ENCODE assay signal across 10 mouse cellular contexts in the genomic region with DNA sequence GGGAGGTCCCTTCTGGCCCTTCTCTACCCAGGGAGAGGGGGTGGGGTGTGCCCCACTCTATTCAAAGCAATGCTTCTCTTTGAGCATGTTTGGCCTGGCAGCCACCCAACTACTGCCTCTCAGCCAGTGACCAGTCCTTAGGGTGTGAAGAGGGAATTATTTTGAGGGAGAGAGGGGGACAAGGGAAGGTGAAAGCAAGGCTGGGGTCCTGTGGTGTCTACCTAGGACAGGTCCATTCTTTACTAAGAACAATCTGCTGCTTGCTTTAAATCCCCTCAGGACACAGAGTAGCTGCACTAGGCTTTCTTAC. TPM values are rescaled to one million over a fixed set of nuclear protein-coding genes. Genes with fewer than 3 reads are reported as not detected.
DNase-seq lines count a peak whose midpoint lies in the region; ATAC-seq and TF ChIP-seq lines count a peak whose summit lies in the region.
"Had no signal": no experiment of that assay in that cellular context is flagged by ENCODE, and none has a peak within 500 bp of the region (broad histone marks: within the 10 kb centered on the region; RNA-seq: fewer than 3 reads in every experiment).

No protein-coding gene starts in this region.

- H3K9ac ChIP-seq in hindbrain, embryonic 12.5 days: no peak overlapping the region
- no peak overlapping the region for H3K9ac ChIP-seq in lung, embryonic 14.5 days
- H3K9ac ChIP-seq: midbrain, embryonic 12.5 days had no signal

- ATAC-seq in hindbrain, embryonic 12.5 days (ENCODE audit: low FRiP score): no peak
- peak; percentile 33; the same call in 1 of the 2 replicates for ATAC-seq in lung, embryonic 14.5 days (ENCODE audit: insufficient read depth)
- no peak for ATAC-seq in megakaryocyte progenitor cell, adult 5-6 weeks (replicated peaks; ENCODE audit: poor library complexity)

- no peak overlapping the region for H3K4me3 ChIP-seq in hindbrain, embryonic 10.5 days
- no peak overlapping the region for H3K4me3 ChIP-seq in hindbrain, embryonic 12.5 days
- H3K4me3 ChIP-seq in brown adipose tissue, adult 24 weeks (ENCODE audit: insufficient read depth, low read depth, low read length): no peak overlapping the region
- H3K4me3 ChIP-seq in lung, embryonic 14.5 days (ENCODE audit: low read depth, low read length): no peak overlapping the region
- H3K4me3 ChIP-seq: midbrain, embryonic 12.5 days had no signal

- no peak for DNase-seq in hindbrain, embryonic 10.5 days (ENCODE audit: low spot score)
- DNase-seq in heart, postnatal 10 days: peak; percentile 62
- DNase-seq in lung, embryonic 14.5 days: peak; percentile 72
- no peak for DNase-seq in layer of hippocampus, adult 8-10 months (ENCODE audit: low spot score in 2 of 2)
- DNase-seq in cerebellum, adult 9-10 months: no peak

- TF ChIP-seq CTCF in lung, embryonic 14.5 days (IDR thresholded peaks at IDR 0.05; ENCODE audit: low read depth): no peak

- H3K4me1 ChIP-seq in hindbrain, embryonic 10.5 days (replicated peaks): peaks cover 45% of the 10 kb centered on the region
- peaks cover 26% of the 10 kb centered on the region for H3K4me1 ChIP-seq in hindbrain, embryonic 12.5 days
- peaks cover 37% of the 10 kb centered on the region for H3K4me1 ChIP-seq in brown adipose tissue, adult 24 weeks (ENCODE audit: control insufficient read depth, insufficient read depth, insufficient read length, low read length)
- H3K4me1 ChIP-seq in lung, embryonic 14.5 days (ENCODE audit: insufficient read depth): peaks cover 19% of the 10 kb centered on the region

- no peaks in the 10 kb centered on the region for H3K9me3 ChIP-seq in hindbrain, embryonic 10.5 days
- H3K9me3 ChIP-seq in hindbrain, embryonic 12.5 days (replicated peaks): no peaks in the 10 kb centered on the region
- no peaks in the 10 kb centered on the region for H3K9me3 ChIP-seq in lung, embryonic 14.5 days (ENCODE audit: low read depth, low read length)
- H3K9me3 ChIP-seq: midbrain, embryonic 12.5 days had no signal

- intact Hi-C loops in heart, postnatal 10 days (cut with DNase I): no loop called here

- H3K27ac ChIP-seq in hindbrain, embryonic 10.5 days: peak overlapping the region; percentile 75
- H3K27ac ChIP-seq in hindbrain, embryonic 12.5 days: no peak overlapping the region
- peak overlapping the region; percentile 24; the same call in 1 of the 2 replicates for H3K27ac ChIP-seq in brown adipose tissue, adult 24 weeks (replicated peaks; ENCODE audit: low read depth, low read length)
- 0 out of 2 replicates have a peak overlapping the region, but pooled peaks have one; percentile 4 for H3K27ac ChIP-seq in lung, embryonic 14.5 days (ENCODE audit: low read depth)
- H3K27ac ChIP-seq: midbrain, embryonic 12.5 days had no signal

- no peak overlapping the region for H3K4me2 ChIP-seq in hindbrain, embryonic 12.5 days (replicated peaks)
- H3K4me2 ChIP-seq in lung, embryonic 14.5 days: no peak overlapping the region
- H3K4me2 ChIP-seq: midbrain, embryonic 12.5 days had no signal

- H3K36me3 ChIP-seq in hindbrain, embryonic 10.5 days: no peaks in the 10 kb centered on the region
- no peaks in the 10 kb centered on the region for H3K36me3 ChIP-seq in hindbrain, embryonic 12.5 days
- no peaks in the 10 kb centered on the region for H3K36me3 ChIP-seq in lung, embryonic 14.5 days (ENCODE audit: insufficient read depth)
- H3K36me3 ChIP-seq: midbrain, embryonic 12.5 days had no signal

- H3K27me3 ChIP-seq in hindbrain, embryonic 10.5 days (ENCODE audit: insufficient read depth, poor library complexity, severe bottlenecking): peaks cover 42% of the 10 kb centered on the region
- H3K27me3 ChIP-seq in hindbrain, embryonic 12.5 days: peaks cover 26% of the 10 kb centered on the region
- peaks cover 20% of the 10 kb centered on the region for H3K27me3 ChIP-seq in lung, embryonic 14.5 days (ENCODE audit: insufficient read depth, low read length)

RNA-seq across cellular contexts. Expression of a gene that starts 11.4 kb away (rescaled TPM):
- 0.97 TPM in 1 of 2 replicates, not detected in the other for polyA plus RNA-seq in hindbrain, embryonic 10.5 days (2016; fragmentation: Nextera tagmentation; extraction: Ambion mirVana)
- 0.30 and 0.45 TPM in 2 replicates for polyA plus RNA-seq in hindbrain, embryonic 12.5 days (2016; fragmentation: Nextera tagmentation; extraction: Ambion mirVana)
- polyA plus RNA-seq in brown adipose tissue, adult 24 weeks (2012; ENCODE audit: insufficient read depth, insufficient read length, missing spikeins): 2.9 TPM in 1 of 2 replicates, not detected in the other
- total RNA-seq in heart, postnatal 10 days (2021): not detected
- polyA plus RNA-seq in lung, embryonic 14.5 days (2014; fragmentation: Nextera tagmentation; extraction: Ambion mirVana): 0.23 and 0.64 TPM in 2 replicates
- total RNA-seq in megakaryocyte progenitor cell, adult 5-6 weeks (2015): 30.8 and 38.7 TPM in 2 replicates
- 77.0 and 80.6 TPM in 2 replicates for total RNA-seq in megakaryocyte progenitor cell, adult 5-6 weeks (2017)
- total RNA-seq in layer of hippocampus, adult 8-10 months (2022): under 1 TPM in 2 of 4 experiments, not detected in 2; 0.40 to 0.51 TPM
- total RNA-seq: MEL had no signal

RNA-seq across cellular contexts. Expression of a gene that starts 14.0 kb away (rescaled TPM):
- 1.1 and 1.3 TPM in 2 replicates for polyA plus RNA-seq in hindbrain, embryonic 10.5 days (2016; fragmentation: Nextera tagmentation; extraction: Ambion mirVana)
- 3.2 and 3.5 TPM in 2 replicates for polyA plus RNA-seq in hindbrain, embryonic 12.5 days (2016; fragmentation: Nextera tagmentation; extraction: Ambion mirVana)
- 5.4 and 6.6 TPM in 2 replicates for polyA plus RNA-seq in brown adipose tissue, adult 24 weeks (2012; ENCODE audit: insufficient read depth, insufficient read length, missing spikeins)
- total RNA-seq in heart, postnatal 10 days (2021): 1 to 10 TPM; 7.4 to 8.4 TPM
- polyA plus RNA-seq in lung, embryonic 14.5 days (2014; fragmentation: Nextera tagmentation; extraction: Ambion mirVana): 2.1 TPM in 2 replicates
- 4.7 and 7.2 TPM in 2 replicates for total RNA-seq in megakaryocyte progenitor cell, adult 5-6 weeks (2015)
- total RNA-seq in megakaryocyte progenitor cell, adult 5-6 weeks (2017): 3.4 and 5.0 TPM in 2 replicates
- 1 to 10 TPM; 2.9 to 3.8 (median 3.7) TPM for total RNA-seq in layer of hippocampus, adult 8-10 months (2022)
- total RNA-seq: MEL had no signal

RNA-seq across cellular contexts. Expression of a gene that starts 19.6 kb away (rescaled TPM):
- 0.27 and 0.39 TPM in 2 replicates for polyA plus RNA-seq in hindbrain, embryonic 10.5 days (2016; fragmentation: Nextera tagmentation; extraction: Ambion mirVana)
- polyA plus RNA-seq in hindbrain, embryonic 12.5 days (2016; fragmentation: Nextera tagmentation; extraction: Ambion mirVana): 0.59 and 0.76 TPM in 2 replicates
- polyA plus RNA-seq in brown adipose tissue, adult 24 weeks (2012; ENCODE audit: insufficient read depth, insufficient read length, missing spikeins): not detected in 2 replicates
- total RNA-seq in heart, postnatal 10 days (2021): not detected
- not detected in 2 replicates for polyA plus RNA-seq in lung, embryonic 14.5 days (2014; fragmentation: Nextera tagmentation; extraction: Ambion mirVana)
- total RNA-seq in megakaryocyte progenitor cell, adult 5-6 weeks (2015): 0.15 and 0.30 TPM in 2 replicates
- total RNA-seq in megakaryocyte progenitor cell, adult 5-6 weeks (2017): 0.20 and 0.21 TPM in 2 replicates
- total RNA-seq in layer of hippocampus, adult 8-10 months (2022): under 1 TPM; 0.43 to 0.56 (median 0.48) TPM
- total RNA-seq: MEL had no signal
- polyA plus RNA-seq: midbrain, embryonic 12.5 days had no signal

RNA-seq across cellular contexts. Expression of a gene that starts 24.0 kb away (rescaled TPM):
- 9.2 and 11.3 TPM in 2 replicates for polyA plus RNA-seq in hindbrain, embryonic 10.5 days (2016; fragmentation: Nextera tagmentation; extraction: Ambion mirVana)
- 13.9 and 14.9 TPM in 2 replicates for polyA plus RNA-seq in hindbrain, embryonic 12.5 days (2016; fragmentation: Nextera tagmentation; extraction: Ambion mirVana)
- polyA plus RNA-seq in brown adipose tissue, adult 24 weeks (2012; ENCODE audit: insufficient read depth, insufficient read length, missing spikeins): 29.8 and 35.5 TPM in 2 replicates
- 10 to 100 TPM; 39.8 to 46.3 TPM for total RNA-seq in heart, postnatal 10 days (2021)
- 14.4 and 14.7 TPM in 2 replicates for polyA plus RNA-seq in lung, embryonic 14.5 days (2014; fragmentation: Nextera tagmentation; extraction: Ambion mirVana)
- 68.8 and 73.2 TPM in 2 replicates for total RNA-seq in megakaryocyte progenitor cell, adult 5-6 weeks (2015)
- total RNA-seq in megakaryocyte progenitor cell, adult 5-6 weeks (2017): 25.2 and 49.7 TPM in 2 replicates
- 10 to 100 TPM; 67.6 to 80.2 (median 69.6) TPM for total RNA-seq in layer of hippocampus, adult 8-10 months (2022)

RNA-seq across cellular contexts. Expression of a gene that starts 39.9 kb away (rescaled TPM):
- 4.3 and 11.1 TPM in 2 replicates for polyA plus RNA-seq in hindbrain, embryonic 10.5 days (2016; fragmentation: Nextera tagmentation; extraction: Ambion mirVana)
- polyA plus RNA-seq in hindbrain, embryonic 12.5 days (2016; fragmentation: Nextera tagmentation; extraction: Ambion mirVana): 16.8 and 17.7 TPM in 2 replicates
- not detected in 2 replicates for polyA plus RNA-seq in brown adipose tissue, adult 24 weeks (2012; ENCODE audit: insufficient read depth, insufficient read length, missing spikeins)
- 10 to 100 TPM; 25.7 to 25.9 TPM for total RNA-seq in heart, postnatal 10 days (2021)
- 0.88 and 1.3 TPM in 2 replicates for polyA plus RNA-seq in lung, embryonic 14.5 days (2014; fragmentation: Nextera tagmentation; extraction: Ambion mirVana)
- not detected in 2 replicates for total RNA-seq in megakaryocyte progenitor cell, adult 5-6 weeks (2015)
- 0.14 TPM in 1 of 2 replicates, not detected in the other for total RNA-seq in megakaryocyte progenitor cell, adult 5-6 weeks (2017)
- total RNA-seq in layer of hippocampus, adult 8-10 months (2022): 100 to 1,000 TPM; 202 to 211 (median 208) TPM
- total RNA-seq: MEL had no signal

Comparison
In these comparisons a context has a peak if more than half of its experiments do, and no peak if none do; other contexts are left out.
1. DNase-seq: peak in heart, postnatal 10 days (2 of 2) and lung, embryonic 14.5 days (single experiment); none in hindbrain, embryonic 10.5 days (single experiment), layer of hippocampus, adult 8-10 months (0 of 2) and cerebellum, adult 9-10 months (single experiment).